ENCODE assay signal across 16 mouse cellular contexts in the genomic region with DNA sequence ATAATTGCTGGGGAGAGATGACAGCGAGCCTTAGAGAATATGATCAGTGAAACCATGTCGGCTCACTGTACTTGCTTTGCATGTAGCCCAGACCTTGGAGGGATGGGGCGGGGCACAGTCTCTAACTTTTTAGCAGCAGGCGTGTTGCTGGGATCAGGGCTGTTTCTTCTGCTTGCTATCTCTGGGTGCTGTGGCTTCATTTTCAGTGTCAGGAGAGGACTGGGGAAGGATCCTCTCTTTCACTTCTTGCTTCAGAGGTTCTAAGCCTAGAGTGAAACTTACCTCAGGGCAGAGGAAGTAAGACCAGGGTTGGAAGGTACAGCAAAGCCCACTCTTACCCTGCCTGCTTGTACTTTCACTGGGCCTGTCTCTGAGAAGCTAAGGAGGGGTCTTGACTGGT.
"Had no signal": no experiment of that assay in that cellular context is flagged by ENCODE, and none has a peak within 500 bp of the region (broad histone marks: within the 10 kb centered on the region; RNA-seq: fewer than 3 reads in every experiment).

No protein-coding gene starts in this region.

- DNase-seq: kidney, adult 9 months; kidney, postnatal 36 days; lung, adult 2 months; lung, postnatal 36 days; right cerebral cortex, adult 18-20 months; thymus, adult 18-20 months; thymus, postnatal 25 days had no signal

- H3K4me1 ChIP-seq: limb, embryonic 10.5 days; liver, embryonic 15.5 days; megakaryocyte, embryonic 14.5 days; midbrain, embryonic 12.5 days had no signal

- ATAC-seq: intestine, postnatal 0 days; lung, postnatal 0 days; midbrain, embryonic 16.5 days had no signal

- H3K4me3 ChIP-seq: layer of hippocampus, adult 2 months; limb, embryonic 10.5 days; liver, embryonic 15.5 days; megakaryocyte, embryonic 14.5 days; midbrain, embryonic 12.5 days had no signal

- H3K27ac ChIP-seq: kidney, postnatal 0 days; layer of hippocampus, adult 2 months; limb, embryonic 10.5 days; liver, embryonic 15.5 days; midbrain, embryonic 12.5 days had no signal
